Mouse (Mus musculus) hindbrain, embryonic 14.5 days (tissue): Measurements from ENCODE around the gene Rab19. TPM values are rescaled to one million over a fixed set of nuclear protein-coding genes. Genes with fewer than 3 reads are reported as not detected.
A peak's percentile ranks its signal among the peaks of the same experiment; 100 is the strongest.
"Not testable (repeated sequence)": the region's sequence is repeated elsewhere in the genome, so short reads cannot be mapped to it uniquely, and the experiment has no call there.

Experiments used
- ATAC-seq: fragments of 200-750 bp; cut with Nextera tagmentation; 2 replicates; pipeline ENCODE4 v1.8.0; 2017; ENCODE audit warnings: moderate number of reproducible peaks, mild to moderate bottlenecking, moderate TSS enrichment, moderate library complexity; ENCODE audit not compliant: low FRiP score
- DNase-seq: peaks from one replicate; pipeline ENCODE4 v3.0.0-alpha.2; 2015; ENCODE audit warnings: low spot score
- H3K27ac ChIP-seq: fragments of 300-500 bp; sonication (generic); 2 replicates; pipeline ENCODE4 v1.5.1; 2014; ENCODE audit warnings: mild to moderate bottlenecking, moderate library complexity
- H3K27me3 ChIP-seq: fragments of 300-500 bp; sonication (generic); 2 replicates; pipeline ENCODE4 v1.6.1; 2014; ENCODE audit warnings: mild to moderate bottlenecking, low read length, mixed read lengths; ENCODE audit not compliant: control insufficient read depth, insufficient read depth
- H3K36me3 ChIP-seq: fragments of 300-500 bp; sonication (generic); replicated peaks from 2 replicates; pipeline ENCODE4 v1.6.1; 2014; ENCODE audit not compliant: control insufficient read depth, insufficient read depth
- H3K4me1 ChIP-seq: fragments of 300-500 bp; sonication (generic); replicated peaks from 2 replicates; pipeline ENCODE4 v1.6.1; 2014; ENCODE audit warnings: antibody characterized with exemption, low read length, mixed read lengths; ENCODE audit not compliant: control insufficient read depth, insufficient read depth
- H3K4me2 ChIP-seq: fragments of 300-500 bp; sonication (generic); replicated peaks from 2 replicates; pipeline ENCODE4 v1.6.1; 2014; ENCODE audit warnings: mild to moderate bottlenecking, moderate library complexity
- H3K4me3 ChIP-seq: fragments of 300-500 bp; sonication (generic); replicated peaks from 2 replicates; pipeline ENCODE4 v1.5.1; 2014; ENCODE audit warnings: mild to moderate bottlenecking, low read length
- H3K9ac ChIP-seq: fragments of 300-500 bp; sonication (generic); 2 replicates; pipeline ENCODE4 v1.6.1; 2014
- H3K9me3 ChIP-seq: fragments of 300-500 bp; sonication (generic); 2 replicates; pipeline ENCODE4 v1.6.1; 2016; ENCODE audit warnings: low read length; ENCODE audit not compliant: control insufficient read depth
- WGBS: fragments of 180-500 bp; shearing (Covaris S2); extraction: QIAGEN DNeasy Blood & Tissue Kit; methylation state at CpG from one replicate; pipeline ENCODE4 v1.1.7; 2014; 5-methylcytosine and 5-hydroxymethylcytosine counted together
- polyA plus RNA-seq: library from polyadenylated mRNA; unstranded; fragments of >200 nt; fragmentation: Nextera tagmentation; extraction: Ambion mirVana; gene quantifications from 2 replicates; pipeline ENCODE4 v1.2.1, GENCODE M21; 2014

Rab19 gene
- polyA plus RNA-seq, 1 experiment from 2014 or later: 0.40 TPM

- H3K27me3 ChIP-seq: 0 out of 2 replicates have a peak, but pooled peaks cover 10% of the 10 kb centered on the region
- H3K27ac ChIP-seq: peak within 1 kb of the TSS; percentile 75
- H3K4me3 ChIP-seq: peak within 1 kb of the TSS; percentile 95
- WGBS: 0% methylated on average over 43 of the region's 43 CpGs
- DNase-seq (peak; percentile 84), ATAC-seq (peak; percentile 92)
- no peaks in the 10 kb centered on the region for H3K9me3 ChIP-seq
- peaks cover 22% of the 10 kb centered on the region; the same call in 1 of the 2 replicates for H3K4me1 ChIP-seq
- H3K9ac ChIP-seq: peak within 1 kb of the TSS; percentile 91
- H3K4me2 ChIP-seq: peak within 1 kb of the TSS; percentile 70
- H3K36me3 ChIP-seq: no peaks in the 10 kb centered on the region
Measured at GRCm38 (mm10) chr6:39377311-39377827, 3.6 kb upstream of the Rab19 start, which contains the start of gene Slc37a3. Gene Slc37a3, minus strand, starts transcription at chr6:39377675.

GRCm38 (mm10) chr6:39378161-39378835 is 2.7 kb upstream of the Rab19 start:
- not testable (repeated sequence) for H3K36me3 ChIP-seq, H3K4me3 ChIP-seq, DNase-seq, H3K9ac ChIP-seq, H3K9me3 ChIP-seq, H3K27me3 ChIP-seq, ATAC-seq, H3K4me2 ChIP-seq, H3K27ac ChIP-seq
- peaks cover 17% of the 10 kb centered on the region; the same call in 1 of the 2 replicates for H3K4me1 ChIP-seq
- 83% methylated on average over 13 of the region's 13 CpGs for WGBS

- Histone ChIP-seq H3K9ac (no peak overlapping the region), H3K9me3 (no peaks in the 10 kb centered on the region), H3K36me3 (no peaks in the 10 kb centered on the region), H3K4me2 (no peak overlapping the region), H3K27me3 (0 out of 2 replicates have a peak, but pooled peaks cover 10% of the 10 kb centered on the region), H3K27ac (no peak overlapping the region), H3K4me3 (no peak overlapping the region), H3K4me1 (peaks cover 17% of the 10 kb centered on the region; the same call in 1 of the 2 replicates)
- ATAC-seq (no peak), DNase-seq (no peak)
- WGBS: 65% methylated on average over 4 of the region's 4 CpGs
Measured at GRCm38 (mm10) chr6:39379224-39379623, 1.8 kb upstream of the Rab19 start.

GRCm38 (mm10) chr6:39379749-39380148 is 1.2 kb upstream of the Rab19 start:
- 0 out of 2 replicates have a peak, but pooled peaks cover 10% of the 10 kb centered on the region for H3K27me3 ChIP-seq
- ATAC-seq (no peak), DNase-seq (no peak)
- H3K9me3 ChIP-seq: no peaks in the 10 kb centered on the region
- peaks cover 17% of the 10 kb centered on the region; the same call in 1 of the 2 replicates for H3K4me1 ChIP-seq
- H3K9ac ChIP-seq: no peak overlapping the region
- no peak overlapping the region for H3K4me3 ChIP-seq
- 79% methylated on average over 8 of the region's 8 CpGs for WGBS
- no peak overlapping the region for H3K27ac ChIP-seq
- H3K36me3 ChIP-seq: no peaks in the 10 kb centered on the region
- no peak overlapping the region for H3K4me2 ChIP-seq

- H3K27me3 ChIP-seq: 0 out of 2 replicates have a peak, but pooled peaks cover 10% of the 10 kb centered on the region
- DNase-seq (no peak), ATAC-seq (no peak)
- 83% methylated on average over 3 of the region's 3 CpGs for WGBS
- H3K9me3 ChIP-seq: no peaks in the 10 kb centered on the region
- no peak overlapping the region for H3K9ac ChIP-seq
- H3K4me3 ChIP-seq: no peak overlapping the region
- peaks cover 17% of the 10 kb centered on the region; the same call in 1 of the 2 replicates for H3K4me1 ChIP-seq
- H3K4me2 ChIP-seq: no peak overlapping the region
- H3K27ac ChIP-seq: no peak overlapping the region
- no peaks in the 10 kb centered on the region for H3K36me3 ChIP-seq
Measured at GRCm38 (mm10) chr6:39380276-39380675, 699 bp upstream of the Rab19 start.

- Histone ChIP-seq H3K9me3 (no peaks in the 10 kb centered on the region), H3K36me3 (peaks cover 28% of the 10 kb centered on the region; the same call in 1 of the 2 replicates), H3K4me2 (no peak overlapping the region), H3K9ac (no peak overlapping the region), H3K27ac (no peak overlapping the region), H3K4me1 (no peaks in the 10 kb centered on the region), H3K27me3 (no peaks in the 10 kb centered on the region), H3K4me3 (no peak overlapping the region)
- ATAC-seq (no peak), DNase-seq (no peak)
- 97% methylated on average over 2 of the region's 2 CpGs for WGBS
Measured at GRCm38 (mm10) chr6:39389988-39390387, 9.0 kb downstream of the Rab19 start.

- no peak overlapping the region for H3K4me3 ChIP-seq
- no peaks in the 10 kb centered on the region for H3K9me3 ChIP-seq
- H3K4me1 ChIP-seq: no peaks in the 10 kb centered on the region
- DNase-seq (no peak), ATAC-seq (peak; percentile 48; the same call in 1 of the 2 replicates)
- H3K27ac ChIP-seq: no peak overlapping the region
- no peak overlapping the region for H3K4me2 ChIP-seq
- no peak overlapping the region for H3K9ac ChIP-seq
- peaks cover 65% of the 10 kb centered on the region for H3K36me3 ChIP-seq
- H3K27me3 ChIP-seq: no peaks in the 10 kb centered on the region
- WGBS: 73% methylated on average over 4 of the region's 4 CpGs
Measured at GRCm38 (mm10) chr6:39395471-39395870, 14.5 kb downstream of the Rab19 start.

GRCm38 (mm10) chr6:39395916-39396315 is 14.9 kb downstream of the Rab19 start:
- H3K27ac ChIP-seq: no peak overlapping the region

GRCm38 (mm10) chr6:39397046-39397445 is 16.1 kb downstream of the Rab19 start:
- WGBS: 95% methylated on average over 6 of the region's 6 CpGs
- H3K4me2 ChIP-seq: no peak overlapping the region
- DNase-seq: no peak
- H3K4me1 ChIP-seq: no peaks in the 10 kb centered on the region
- no peak overlapping the region for H3K9ac ChIP-seq
- H3K27ac ChIP-seq: no peak overlapping the region
- no peaks in the 10 kb centered on the region for H3K27me3 ChIP-seq
- no peak overlapping the region for H3K4me3 ChIP-seq
- ATAC-seq: no peak
- H3K9me3 ChIP-seq: no peaks in the 10 kb centered on the region
- peaks cover 68% of the 10 kb centered on the region for H3K36me3 ChIP-seq

More at GRCm38 (mm10) chr6:39395916-39396315, 14.9 kb downstream of the Rab19 start:
- 86% methylated on average over 4 of the region's 4 CpGs for WGBS
- ATAC-seq: no peak
- Histone ChIP-seq H3K4me3 (no peak overlapping the region), H3K9me3 (no peaks in the 10 kb centered on the region), H3K9ac (no peak overlapping the region), H3K27me3 (no peaks in the 10 kb centered on the region), H3K36me3 (peaks cover 64% of the 10 kb centered on the region), H3K4me2 (no peak overlapping the region), H3K4me1 (no peaks in the 10 kb centered on the region)
- DNase-seq: no peak
